Mouse (Mus musculus) stomach, postnatal 0 days (tissue): ENCODE results near the gene Iars2.

ENCODE experiments used
- CTCF ChIP-seq: IDR thresholded peaks from 2 replicates; pipeline ENCODE4 v1.5.1; 2016; ENCODE audit warnings: antibody characterized with exemption, low read depth, mild to moderate bottlenecking, moderate library complexity
- EP300 ChIP-seq: optimal IDR thresholded peaks from 2 replicates; pipeline ENCODE3; 2016; ENCODE audit warnings: antibody characterized with exemption

GRCm38 (mm10) chr1:185329851-185330250 is 655 bp upstream of the Iars2 start:
- no peak for TF ChIP-seq CTCF
- no peak for TF ChIP-seq EP300
